Mouse (Mus musculus) lung, postnatal 0 days (tissue): Measurements from ENCODE around the gene Epor.

Source experiments
- CTCF ChIP-seq: IDR thresholded peaks from 2 replicates; pipeline ENCODE4 v1.5.1; 2016; ENCODE audit warnings: antibody characterized with exemption, mild to moderate bottlenecking
- EP300 ChIP-seq: IDR thresholded peaks from 2 replicates; pipeline ENCODE4 v1.6.1; 2016; ENCODE audit warnings: antibody characterized with exemption, mild to moderate bottlenecking, control low read depth

- TF ChIP-seq CTCF (no peak), EP300 (no peak)
These were observed 28.9 kb upstream of the Epor start for GRCm38 (mm10) chr9:21992227-21992626.
